Mouse (Mus musculus) kidney, adult 2 months (tissue): ENCODE results near the gene Prdx6.

Experiments used
- CTCF ChIP-seq: fragments of 200-500 bp; conservative IDR thresholded peaks from 2 replicates; pipeline ENCODE4 v1.5.1; 2011; ENCODE audit warnings: low read depth, mild to moderate bottlenecking, control low read depth, low read length, moderate library complexity, mixed read lengths; ENCODE audit not compliant: insufficient read depth, insufficient read length
- POLR2A ChIP-seq: fragments of 200-500 bp; IDR thresholded peaks from one replicate; pipeline ENCODE4 v1.6.1; 2011; ENCODE audit warnings: low read depth, low read length, control low read depth

DNA sequence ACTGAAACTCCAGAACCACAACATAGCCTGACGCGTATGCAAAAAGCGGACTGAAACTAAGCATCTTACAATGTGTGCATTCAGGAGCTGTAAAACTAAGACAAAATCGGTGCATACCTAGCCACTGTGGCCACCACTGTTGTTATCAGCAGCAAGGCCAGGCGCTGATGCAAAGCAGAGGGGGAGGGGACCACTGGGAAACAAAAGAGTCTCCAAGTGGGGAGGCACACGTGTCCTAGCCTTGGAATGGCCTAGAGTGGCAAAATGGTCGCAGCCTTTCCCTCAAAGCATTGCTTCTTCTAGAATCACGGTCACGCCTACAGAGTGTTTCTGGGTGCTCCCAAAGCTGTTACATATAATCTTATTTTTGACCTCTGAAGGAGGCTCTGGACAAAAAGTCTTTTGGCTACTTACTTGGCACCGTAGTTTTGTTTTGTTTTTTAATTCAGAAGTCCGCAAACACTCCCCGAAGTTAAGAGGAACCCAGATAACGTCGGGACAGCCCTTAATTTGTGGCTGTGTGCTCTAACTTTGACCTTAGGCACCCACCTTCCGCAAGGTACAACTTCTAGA is 902 bp downstream of the Prdx6 start:
- no peak for TF ChIP-seq CTCF
- no peak for TF ChIP-seq POLR2A
